Comparison of ENCODE assay signal across 21 mouse cellular contexts in genomic region chr7:64219765-64220164, GRCm38 (mm10).
DNase-seq lines count a peak whose midpoint lies in the region; ATAC-seq lines count a peak whose summit lies in the region.
"Had no signal": no experiment of that assay in that cellular context is flagged by ENCODE, and none has a peak within 500 bp of the region (broad histone marks: within the 10 kb centered on the region; RNA-seq: fewer than 3 reads in every experiment).

No protein-coding gene starts in this region.

- H3K4me3 ChIP-seq in embryonic facial prominence, embryonic 10.5 days = no peak overlapping the region
- H3K4me3 ChIP-seq: embryonic facial prominence, embryonic 15.5 days; erythroblast, embryonic 14.5 days; forebrain, embryonic 10.5 days; heart, adult 2 months; heart, embryonic 15.5 days had no signal

- H3K27ac ChIP-seq in embryonic facial prominence, embryonic 10.5 days (replicated peaks) = no peak overlapping the region
- H3K27ac ChIP-seq: embryonic facial prominence, embryonic 15.5 days; forebrain, embryonic 10.5 days; heart, adult 2 months; heart, embryonic 15.5 days had no signal

- 73% methylated on average over 7 of the region's 7 CpGs for WGBS in embryonic facial prominence, embryonic 10.5 days

- DNase-seq in thymus, postnatal 0 days (ENCODE audit: low spot score) = peak; percentile 15
- DNase-seq in thymus, postnatal 36 days = no peak
- peak; percentile 16 for DNase-seq in T-cell, adult 2 months (ENCODE audit: low spot score)
- no peak for DNase-seq in embryonic facial prominence, embryonic 10.5 days (ENCODE audit: low spot score)
- DNase-seq in adrenal gland, postnatal 14 days = no peak
- no peak for DNase-seq in adrenal gland, postnatal 4 days (ENCODE audit: low spot score in 2 of 2)
- DNase-seq: adrenal gland, postnatal 10 days; cerebellum, adult 18-20 months; cerebellum, adult 9-11 months; cerebellum, postnatal 36 days; gastrocnemius, postnatal 36 days; heart, adult 2 months; heart, postnatal 14 days; kidney, adult 11 months had no signal

- no peaks in the 10 kb centered on the region for H3K9me3 ChIP-seq in embryonic facial prominence, embryonic 10.5 days
- H3K9me3 ChIP-seq: embryonic facial prominence, embryonic 15.5 days; forebrain, embryonic 10.5 days; heart, embryonic 15.5 days had no signal

- no peaks in the 10 kb centered on the region for H3K4me1 ChIP-seq in embryonic facial prominence, embryonic 10.5 days
- H3K4me1 ChIP-seq: embryonic facial prominence, embryonic 15.5 days; forebrain, embryonic 10.5 days; heart, embryonic 15.5 days had no signal

- H3K27me3 ChIP-seq in embryonic facial prominence, embryonic 10.5 days (replicated peaks; ENCODE audit: low read depth, poor library complexity, severe bottlenecking) = no peaks in the 10 kb centered on the region
- H3K27me3 ChIP-seq: embryonic facial prominence, embryonic 15.5 days; heart, embryonic 15.5 days had no signal

- peak; percentile 37 to 55; a peak in 3 of 4 replicates for ATAC-seq in hematopoietic stem cell, adult 5-6 weeks (replicated peaks in 1 of 2; ENCODE audit: insufficient read depth in 1 of 2, low FRiP score in 2 of 2, low TSS enrichment in 1 of 2, low read depth in 1 of 2, poor library complexity in 2 of 2, severe bottlenecking in 2 of 2)
- ATAC-seq: forebrain, embryonic 14.5 days; hindbrain, embryonic 16.5 days had no signal

- H3K36me3 ChIP-seq in embryonic facial prominence, embryonic 10.5 days (replicated peaks) = no peaks in the 10 kb centered on the region
- H3K36me3 ChIP-seq: embryonic facial prominence, embryonic 15.5 days; forebrain, embryonic 10.5 days; heart, embryonic 15.5 days had no signal

Comparison
In these comparisons a context has a peak if more than half of its experiments do, and no peak if none do; other contexts are left out.
1. DNase-seq: peak in thymus, postnatal 0 days (single experiment) and T-cell, adult 2 months (single experiment); none in thymus, postnatal 36 days (0 of 2), embryonic facial prominence, embryonic 10.5 days (single experiment), adrenal gland, postnatal 14 days (single experiment) and adrenal gland, postnatal 4 days (0 of 2).